Mouse (Mus musculus) embryonic fibroblast, embryonic 13.5 days (primary cell): ENCODE results near the gene Col4a2.

Experiments
- CTCF ChIP-seq: IDR thresholded peaks from 2 replicates; pipeline ENCODE4 v1.5.1; 2011; ENCODE audit warnings: mild to moderate bottlenecking, control low read depth, low read length, moderate library complexity, borderline replicate concordance; ENCODE audit not compliant: insufficient read depth
- POLR2A ChIP-seq: IDR thresholded peaks from 2 replicates; pipeline ENCODE4 v1.6.1; 2011; ENCODE audit warnings: low read depth, mild to moderate bottlenecking, control low read depth, low read length, moderate library complexity

DNA sequence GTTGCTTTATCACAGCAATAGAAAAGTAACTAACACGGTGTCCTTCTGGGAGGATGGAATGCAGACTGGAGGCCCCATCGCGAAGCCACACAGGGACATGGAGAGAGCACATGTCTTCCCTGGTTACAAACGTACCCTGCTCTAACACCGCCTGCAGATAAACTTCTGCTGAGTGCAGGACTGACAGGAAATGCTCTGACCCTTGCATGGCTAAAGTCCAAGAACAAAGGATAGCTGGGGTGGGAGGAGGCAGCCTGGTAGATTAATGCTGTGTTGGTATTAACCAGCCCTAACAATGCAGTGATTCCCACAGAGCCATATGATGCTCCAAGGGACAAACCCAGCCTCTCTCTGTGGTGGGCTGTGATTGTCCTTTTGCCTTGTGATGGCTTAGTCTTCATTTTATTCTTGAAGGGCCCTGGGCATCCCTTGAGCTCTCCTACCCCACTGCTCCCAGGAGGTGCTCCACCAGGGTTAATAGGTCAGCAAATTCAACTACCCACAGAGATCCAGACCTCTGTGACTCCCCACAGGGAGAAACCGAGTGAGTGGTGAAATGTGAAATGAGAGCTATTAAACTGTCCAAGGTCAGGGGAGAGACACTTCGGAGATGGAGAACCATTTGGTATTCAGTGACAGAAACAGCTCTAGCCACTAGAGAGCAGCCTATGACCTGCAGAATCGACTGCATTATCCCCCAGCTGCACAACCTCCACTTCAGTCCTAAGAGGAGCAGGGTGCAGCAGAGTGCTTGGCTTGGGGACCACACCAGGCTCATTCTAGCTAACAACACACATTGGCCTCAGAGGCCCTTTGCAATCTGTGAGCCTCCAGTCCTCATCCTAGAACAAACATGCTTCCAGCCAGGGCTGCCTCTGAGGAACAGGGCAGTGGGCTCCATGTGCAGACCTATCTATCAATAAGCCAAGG, 137.8 kb downstream of the Col4a2 start:
- peak; percentile 52; the same call in 1 of the 2 replicates for TF ChIP-seq CTCF
- TF ChIP-seq POLR2A = no peak
